Mouse (Mus musculus): ENCODE results near the gene Gadl1. TPM values are rescaled to one million over a fixed set of nuclear protein-coding genes. Genes with fewer than 3 reads are reported as not detected.
"Not testable (repeated sequence)": the region's sequence is repeated elsewhere in the genome, so short reads cannot be mapped to it uniquely, and the experiment has no call there.

Gadl1 gene
- polyA plus RNA-seq, 1 experiment from 2014 or later = 1.1 TPM

DNA sequence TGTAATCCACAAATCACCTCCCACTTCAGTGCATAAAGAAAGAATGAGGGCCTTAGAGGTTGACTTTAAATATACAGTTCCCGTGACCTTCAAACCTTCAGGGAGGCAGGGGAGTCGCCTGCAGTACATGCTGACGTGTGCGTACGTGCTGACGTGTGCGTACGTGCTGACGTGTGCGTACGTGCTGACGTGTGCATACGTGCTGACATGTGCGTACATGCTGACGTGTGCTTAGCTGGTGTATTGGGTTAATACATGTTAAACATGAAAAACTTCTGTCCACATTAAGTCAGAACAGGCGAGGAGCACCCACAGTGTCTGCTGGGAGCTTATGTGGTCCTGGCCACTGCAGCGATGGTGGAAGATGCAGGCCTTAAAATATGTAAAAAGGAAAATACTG, 155.5 kb downstream of the Gadl1 start:
- ATAC-seq (ENCODE audit: insufficient number of reproducible peaks, insufficient read depth, low FRiP score, low read depth) = no peak
- 80% methylated on average over 17 of the region's 17 CpGs for WGBS

GRCm38 (mm10) chr9:116071561-116071960, 162.3 kb downstream of the Gadl1 start:
- not testable (repeated sequence) for H3K36me3 ChIP-seq (ENCODE audit: control insufficient read depth, insufficient read depth, low read length); H3K9me3 ChIP-seq (ENCODE audit: control insufficient read depth, low read length); H3K4me1 ChIP-seq (ENCODE audit: control insufficient read depth in 2 of 2, insufficient read depth in 2 of 2, low read length in 2 of 2); ATAC-seq (ENCODE audit: insufficient number of reproducible peaks, insufficient read depth, low FRiP score, low read depth); H3K27me3 ChIP-seq (ENCODE audit: control insufficient read depth, insufficient read depth, low read length); H3K9ac ChIP-seq (ENCODE audit: low read length); H3K4me2 ChIP-seq (ENCODE audit: low read length); H3K27ac ChIP-seq (replicated peaks in 1 of 2; ENCODE audit: control insufficient read depth in 1 of 2, insufficient read depth in 1 of 2, low read depth in 2 of 2, low read length in 2 of 2); H3K4me3 ChIP-seq (ENCODE audit: control insufficient read depth in 1 of 2, insufficient read depth in 1 of 2, low read depth in 1 of 2, low read length in 2 of 2)
- WGBS = 92% methylated on average over 1 of the region's 1 CpGs

More for the DNA sequence above, 155.5 kb downstream of the Gadl1 start:
- H3K27me3 ChIP-seq (ENCODE audit: control insufficient read depth, insufficient read depth, low read length) = no peaks in the 10 kb centered on the region
- no peaks in the 10 kb centered on the region for H3K36me3 ChIP-seq (ENCODE audit: control insufficient read depth, insufficient read depth, low read length)
- no peaks in the 10 kb centered on the region for H3K9me3 ChIP-seq (ENCODE audit: control insufficient read depth, low read length)
- H3K27ac ChIP-seq (replicated peaks in 1 of 2; ENCODE audit: control insufficient read depth in 1 of 2, insufficient read depth in 1 of 2, low read depth in 2 of 2, low read length in 2 of 2) = no peak overlapping the region
- no peak overlapping the region for H3K4me2 ChIP-seq (ENCODE audit: low read length)
- no peak overlapping the region for H3K9ac ChIP-seq (ENCODE audit: low read length)
- H3K4me1 ChIP-seq (ENCODE audit: control insufficient read depth in 2 of 2, insufficient read depth in 2 of 2, low read length in 2 of 2) = no peaks in the 10 kb centered on the region
- no peak overlapping the region for H3K4me3 ChIP-seq (ENCODE audit: control insufficient read depth in 1 of 2, insufficient read depth in 1 of 2, low read depth in 1 of 2, low read length in 2 of 2)

GRCm38 (mm10) chr9:116076163-116076562, 166.9 kb downstream of the Gadl1 start:
- H3K9ac ChIP-seq (ENCODE audit: low read length) = no peak overlapping the region
- H3K4me1 ChIP-seq (ENCODE audit: control insufficient read depth in 2 of 2, insufficient read depth in 2 of 2, low read length in 2 of 2) = no peaks in the 10 kb centered on the region
- H3K27ac ChIP-seq (replicated peaks in 1 of 2; ENCODE audit: control insufficient read depth in 1 of 2, insufficient read depth in 1 of 2, low read depth in 2 of 2, low read length in 2 of 2) = no peak overlapping the region
- no peak for ATAC-seq (ENCODE audit: insufficient number of reproducible peaks, insufficient read depth, low FRiP score, low read depth)
- no peaks in the 10 kb centered on the region for H3K36me3 ChIP-seq (ENCODE audit: control insufficient read depth, insufficient read depth, low read length)
- no peak overlapping the region for H3K4me3 ChIP-seq (ENCODE audit: control insufficient read depth in 1 of 2, insufficient read depth in 1 of 2, low read depth in 1 of 2, low read length in 2 of 2)
- no peaks in the 10 kb centered on the region for H3K27me3 ChIP-seq (ENCODE audit: control insufficient read depth, insufficient read depth, low read length)
- no peak overlapping the region for H3K4me2 ChIP-seq (ENCODE audit: low read length)
- WGBS = 78% methylated on average over 4 of the region's 4 CpGs
- H3K9me3 ChIP-seq (ENCODE audit: control insufficient read depth, low read length) = no peaks in the 10 kb centered on the region

DNA sequence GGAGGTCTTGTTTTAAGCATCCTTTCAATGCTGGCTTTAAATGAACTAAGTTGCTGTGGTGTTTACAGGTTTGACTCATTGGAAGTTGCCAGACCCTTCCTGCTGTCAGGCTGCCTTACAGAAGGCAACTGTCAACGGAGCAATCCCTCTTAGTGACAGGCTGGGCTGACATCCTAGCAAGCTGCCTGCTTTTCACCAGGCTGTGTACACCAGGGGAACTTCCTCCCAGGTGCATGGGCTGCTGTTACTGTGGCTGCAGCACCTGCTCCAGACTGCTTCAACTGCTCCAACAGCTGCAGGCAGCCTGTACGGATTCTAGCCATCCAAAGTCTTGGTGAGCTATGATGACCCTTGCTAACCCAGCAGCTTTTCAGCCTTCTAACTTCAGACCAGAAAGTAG, 167.7 kb downstream of the Gadl1 start:
- Histone ChIP-seq H3K9ac (ENCODE audit: low read length) (no peak overlapping the region), H3K4me3 (ENCODE audit: control insufficient read depth in 1 of 2, insufficient read depth in 1 of 2, low read depth in 1 of 2, low read length in 2 of 2) (no peak overlapping the region), H3K27me3 (ENCODE audit: control insufficient read depth, insufficient read depth, low read length) (no peaks in the 10 kb centered on the region), H3K9me3 (ENCODE audit: control insufficient read depth, low read length) (no peaks in the 10 kb centered on the region), H3K27ac (replicated peaks in 1 of 2; ENCODE audit: control insufficient read depth in 1 of 2, insufficient read depth in 1 of 2, low read depth in 2 of 2, low read length in 2 of 2) (no peak overlapping the region), H3K4me2 (ENCODE audit: low read length) (no peak overlapping the region), H3K4me1 (ENCODE audit: control insufficient read depth in 2 of 2, insufficient read depth in 2 of 2, low read length in 2 of 2) (no peaks in the 10 kb centered on the region), H3K36me3 (ENCODE audit: control insufficient read depth, insufficient read depth, low read length) (no peaks in the 10 kb centered on the region)
- 45% methylated on average over 2 of the region's 2 CpGs for WGBS
- ATAC-seq (ENCODE audit: insufficient number of reproducible peaks, insufficient read depth, low FRiP score, low read depth) = no peak

DNA sequence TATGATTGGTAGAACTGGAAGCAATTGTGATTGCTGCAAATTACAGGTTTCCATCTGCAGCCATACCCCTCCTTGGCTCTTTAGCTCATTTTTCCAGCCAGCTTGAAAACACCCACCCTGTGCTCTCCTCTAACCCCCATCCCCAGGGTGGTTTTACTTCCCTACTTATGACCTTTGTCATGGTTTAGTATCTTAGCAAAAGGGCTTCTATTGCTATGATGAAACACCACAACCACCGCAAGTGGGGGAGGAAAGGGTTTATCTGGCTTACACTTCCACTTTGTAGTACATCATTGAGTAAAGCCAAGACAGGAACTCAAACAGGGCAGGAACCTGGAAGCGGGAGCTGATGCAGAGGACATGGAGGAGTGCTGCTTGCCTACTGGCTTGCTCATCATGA, 168.2 kb downstream of the Gadl1 start:
- no peak for ATAC-seq (ENCODE audit: insufficient number of reproducible peaks, insufficient read depth, low FRiP score, low read depth)
- WGBS = 78% methylated on average over 2 of the region's 2 CpGs

DNA sequence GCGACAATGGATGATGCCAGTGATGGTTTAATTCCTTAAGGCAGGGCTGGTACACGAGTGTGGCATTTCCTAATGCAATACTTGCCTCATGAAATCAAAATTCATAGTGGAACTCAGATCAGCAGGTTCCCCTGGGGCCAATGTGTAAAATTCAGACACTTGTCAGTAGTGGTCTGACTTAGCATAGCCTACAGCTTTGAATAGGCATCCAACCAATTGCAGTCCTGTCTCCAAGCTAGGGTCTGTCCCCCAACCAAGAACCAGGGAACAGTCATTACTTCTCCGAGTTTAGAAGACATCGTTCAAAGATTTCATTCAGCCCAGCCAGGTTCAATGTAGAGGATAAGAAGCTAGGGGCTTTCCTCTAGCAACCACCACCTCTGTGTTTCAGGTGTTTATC, 172.5 kb downstream of the Gadl1 start:
- Histone ChIP-seq H3K9ac (ENCODE audit: low read length) (no peak overlapping the region), H3K4me2 (ENCODE audit: low read length) (no peak overlapping the region), H3K27ac (replicated peaks in 1 of 2; ENCODE audit: control insufficient read depth in 1 of 2, insufficient read depth in 1 of 2, low read depth in 2 of 2, low read length in 2 of 2) (no peak overlapping the region), H3K4me1 (ENCODE audit: control insufficient read depth in 2 of 2, insufficient read depth in 2 of 2, low read length in 2 of 2) (no peaks in the 10 kb centered on the region), H3K27me3 (ENCODE audit: control insufficient read depth, insufficient read depth, low read length) (no peaks in the 10 kb centered on the region), H3K4me3 (ENCODE audit: control insufficient read depth in 1 of 2, insufficient read depth in 1 of 2, low read depth in 1 of 2, low read length in 2 of 2) (no peak overlapping the region), H3K9me3 (ENCODE audit: control insufficient read depth, low read length) (no peaks in the 10 kb centered on the region), H3K36me3 (ENCODE audit: control insufficient read depth, insufficient read depth, low read length) (no peaks in the 10 kb centered on the region)
- 76% methylated on average over 4 of the region's 4 CpGs for WGBS
- no peak for ATAC-seq (ENCODE audit: insufficient number of reproducible peaks, insufficient read depth, low FRiP score, low read depth)

More for the DNA sequence above, 168.2 kb downstream of the Gadl1 start:
- H3K4me1 ChIP-seq (ENCODE audit: control insufficient read depth in 2 of 2, insufficient read depth in 2 of 2, low read length in 2 of 2) = no peaks in the 10 kb centered on the region
- H3K27me3 ChIP-seq (ENCODE audit: control insufficient read depth, insufficient read depth, low read length) = no peaks in the 10 kb centered on the region
- no peak overlapping the region for H3K9ac ChIP-seq (ENCODE audit: low read length)
- no peaks in the 10 kb centered on the region for H3K9me3 ChIP-seq (ENCODE audit: control insufficient read depth, low read length)
- no peak overlapping the region for H3K4me2 ChIP-seq (ENCODE audit: low read length)
- no peak overlapping the region for H3K27ac ChIP-seq (replicated peaks in 1 of 2; ENCODE audit: control insufficient read depth in 1 of 2, insufficient read depth in 1 of 2, low read depth in 2 of 2, low read length in 2 of 2)
- H3K36me3 ChIP-seq (ENCODE audit: control insufficient read depth, insufficient read depth, low read length) = no peaks in the 10 kb centered on the region
- no peak overlapping the region for H3K4me3 ChIP-seq (ENCODE audit: control insufficient read depth in 1 of 2, insufficient read depth in 1 of 2, low read depth in 1 of 2, low read length in 2 of 2)

DNA sequence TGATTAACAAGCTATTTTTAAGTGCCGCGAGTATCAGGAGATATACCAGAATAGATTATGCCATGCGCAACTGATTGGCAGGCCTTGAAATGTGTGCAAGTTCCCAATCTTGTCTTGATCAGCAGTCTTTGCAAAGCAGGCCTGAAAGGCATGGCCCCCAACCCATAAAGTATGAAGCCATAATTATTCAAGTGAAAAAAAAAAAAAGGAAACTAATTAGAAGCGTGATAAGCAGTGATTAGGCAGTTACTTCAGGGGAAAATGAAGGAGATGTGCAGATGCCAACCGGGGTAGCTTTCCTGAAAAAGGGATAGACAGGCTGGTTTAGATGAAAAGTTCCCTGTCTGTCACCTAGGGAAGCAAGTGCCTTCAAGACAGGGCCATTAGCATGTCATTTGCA, 174.0 kb downstream of the Gadl1 start:
- Histone ChIP-seq H3K27ac (replicated peaks in 1 of 2; ENCODE audit: control insufficient read depth in 1 of 2, insufficient read depth in 1 of 2, low read depth in 2 of 2, low read length in 2 of 2) (no peak overlapping the region), H3K27me3 (ENCODE audit: control insufficient read depth, insufficient read depth, low read length) (no peaks in the 10 kb centered on the region), H3K4me2 (ENCODE audit: low read length) (no peak overlapping the region), H3K4me1 (ENCODE audit: control insufficient read depth in 2 of 2, insufficient read depth in 2 of 2, low read length in 2 of 2) (no peaks in the 10 kb centered on the region), H3K9me3 (ENCODE audit: control insufficient read depth, low read length) (no peaks in the 10 kb centered on the region), H3K9ac (ENCODE audit: low read length) (no peak overlapping the region), H3K4me3 (ENCODE audit: control insufficient read depth in 1 of 2, insufficient read depth in 1 of 2, low read depth in 1 of 2, low read length in 2 of 2) (no peak overlapping the region), H3K36me3 (ENCODE audit: control insufficient read depth, insufficient read depth, low read length) (no peaks in the 10 kb centered on the region)
- no peak for ATAC-seq (ENCODE audit: insufficient number of reproducible peaks, insufficient read depth, low FRiP score, low read depth)
- WGBS = 79% methylated on average over 5 of the region's 5 CpGs

GRCm38 (mm10) chr9:116083726-116084323, 174.6 kb downstream of the Gadl1 start:
- H3K36me3 ChIP-seq (ENCODE audit: control insufficient read depth, insufficient read depth, low read length) = 0 out of 2 replicates have a peak, but pooled peaks cover 5% of the 10 kb centered on the region
- WGBS = 75% methylated on average over 8 of the region's 8 CpGs
- no peak overlapping the region for H3K4me3 ChIP-seq (ENCODE audit: control insufficient read depth in 1 of 2, insufficient read depth in 1 of 2, low read depth in 1 of 2, low read length in 2 of 2)
- H3K27me3 ChIP-seq (ENCODE audit: control insufficient read depth, insufficient read depth, low read length) = no peaks in the 10 kb centered on the region
- H3K4me1 ChIP-seq (ENCODE audit: control insufficient read depth in 2 of 2, insufficient read depth in 2 of 2, low read length in 2 of 2) = no peaks in the 10 kb centered on the region
- H3K27ac ChIP-seq (replicated peaks in 1 of 2; ENCODE audit: control insufficient read depth in 1 of 2, insufficient read depth in 1 of 2, low read depth in 2 of 2, low read length in 2 of 2) = no peak overlapping the region
- no peaks in the 10 kb centered on the region for H3K9me3 ChIP-seq (ENCODE audit: control insufficient read depth, low read length)
- no peak overlapping the region for H3K9ac ChIP-seq (ENCODE audit: low read length)
- H3K4me2 ChIP-seq (ENCODE audit: low read length) = no peak overlapping the region
- ATAC-seq (ENCODE audit: insufficient number of reproducible peaks, insufficient read depth, low FRiP score, low read depth) = no peak
